Mouse (Mus musculus): ENCODE measurements at regions not wholly inside any gene's neighbourhood (a gene's known extent, or its start where the extent isn't known, plus 50 kb on each side); places are given as distances from the start of the nearest gene placed in this dataset.

- Histone ChIP-seq H3K27ac (ENCODE audit: control insufficient read depth, insufficient read depth, low read depth, low read length, poor library complexity) (no peak overlapping the region), H3K4me3 (replicated peaks; ENCODE audit: control insufficient read depth, low read depth, low read length) (no peak overlapping the region), H3K4me1 (ENCODE audit: control insufficient read depth, insufficient read depth, low read length) (no peaks in the 10 kb centered on the region)
- WGBS = 79% methylated on average over 6 of the region's 6 CpGs
- TF ChIP-seq POLR2A (IDR thresholded peaks at IDR 0.05; ENCODE audit: borderline replicate concordance, control insufficient read depth, low read depth, low read length) (no peak), CTCF (IDR thresholded peaks at IDR 0.05; ENCODE audit: control insufficient read depth, insufficient read depth, low read length) (no peak)
These were observed 381.9 kb upstream of the Rack1 start for GRCm38 (mm10) chr11:48418066-48418756.

GRCm38 (mm10) chr11:48417615-48418014, 382.5 kb upstream of the Rack1 start:
- Histone ChIP-seq H3K27ac (ENCODE audit: control insufficient read depth, insufficient read depth, low read depth, low read length, poor library complexity) (no peak overlapping the region), H3K4me3 (replicated peaks; ENCODE audit: control insufficient read depth, low read depth, low read length) (no peak overlapping the region), H3K4me1 (ENCODE audit: control insufficient read depth, insufficient read depth, low read length) (no peaks in the 10 kb centered on the region)
- WGBS = 75% methylated on average over 2 of the region's 2 CpGs
- TF ChIP-seq CTCF (IDR thresholded peaks at IDR 0.05; ENCODE audit: control insufficient read depth, insufficient read depth, low read length) = no peak
- no peak for TF ChIP-seq POLR2A (IDR thresholded peaks at IDR 0.05; ENCODE audit: borderline replicate concordance, control insufficient read depth, low read depth, low read length)

GRCm38 (mm10) chr11:48398032-48398431, 402.1 kb upstream of the Rack1 start:
- 79% methylated on average over 2 of the region's 2 CpGs for WGBS
- Histone ChIP-seq H3K4me3 (replicated peaks; ENCODE audit: control insufficient read depth, low read depth, low read length) (no peak overlapping the region), H3K4me1 (ENCODE audit: control insufficient read depth, insufficient read depth, low read length) (no peaks in the 10 kb centered on the region), H3K27ac (ENCODE audit: control insufficient read depth, insufficient read depth, low read depth, low read length, poor library complexity) (no peak overlapping the region)
- TF ChIP-seq POLR2A (IDR thresholded peaks at IDR 0.05; ENCODE audit: borderline replicate concordance, control insufficient read depth, low read depth, low read length) (no peak), CTCF (IDR thresholded peaks at IDR 0.05; ENCODE audit: control insufficient read depth, insufficient read depth, low read length) (no peak)

GRCm38 (mm10) chr11:48381489-48381888, 392.7 kb upstream of the Sgcd start:
- Histone ChIP-seq H3K27ac (ENCODE audit: control insufficient read depth, insufficient read depth, low read depth, low read length, poor library complexity) (no peak overlapping the region), H3K4me1 (ENCODE audit: control insufficient read depth, insufficient read depth, low read length) (no peaks in the 10 kb centered on the region), H3K4me3 (replicated peaks; ENCODE audit: control insufficient read depth, low read depth, low read length) (no peak overlapping the region)
- 68% methylated on average over 4 of the region's 4 CpGs for WGBS
- TF ChIP-seq CTCF (IDR thresholded peaks at IDR 0.05; ENCODE audit: control insufficient read depth, insufficient read depth, low read length) (no peak), POLR2A (IDR thresholded peaks at IDR 0.05; ENCODE audit: borderline replicate concordance, control insufficient read depth, low read depth, low read length) (no peak)

- TF ChIP-seq CTCF (IDR thresholded peaks at IDR 0.05; ENCODE audit: control insufficient read depth, insufficient read depth, low read length) = no peak
- no peak for TF ChIP-seq POLR2A (IDR thresholded peaks at IDR 0.05; ENCODE audit: borderline replicate concordance, control insufficient read depth, low read depth, low read length)
These were observed 389.3 kb upstream of the Sgcd start for GRCm38 (mm10) chr11:48378044-48378443.

GRCm38 (mm10) chr11:48377269-48377668, 388.5 kb upstream of the Sgcd start:
- H3K4me3 ChIP-seq (replicated peaks; ENCODE audit: control insufficient read depth, low read depth, low read length) = no peak overlapping the region
- H3K4me1 ChIP-seq (ENCODE audit: control insufficient read depth, insufficient read depth, low read length) = no peaks in the 10 kb centered on the region
- no peak overlapping the region for H3K27ac ChIP-seq (ENCODE audit: control insufficient read depth, insufficient read depth, low read depth, low read length, poor library complexity)
- TF ChIP-seq POLR2A (IDR thresholded peaks at IDR 0.05; ENCODE audit: borderline replicate concordance, control insufficient read depth, low read depth, low read length) = no peak
- no peak for TF ChIP-seq CTCF (IDR thresholded peaks at IDR 0.05; ENCODE audit: control insufficient read depth, insufficient read depth, low read length)

More at GRCm38 (mm10) chr11:48378044-48378443, 389.3 kb upstream of the Sgcd start:
- WGBS = 80% methylated on average over 4 of the region's 4 CpGs
- H3K4me1 ChIP-seq (ENCODE audit: control insufficient read depth, insufficient read depth, low read length) = no peaks in the 10 kb centered on the region
- H3K27ac ChIP-seq (ENCODE audit: control insufficient read depth, insufficient read depth, low read depth, low read length, poor library complexity) = no peak overlapping the region
- H3K4me3 ChIP-seq (replicated peaks; ENCODE audit: control insufficient read depth, low read depth, low read length) = no peak overlapping the region

- no peak overlapping the region for H3K27ac ChIP-seq (ENCODE audit: control insufficient read depth, insufficient read depth, low read depth, low read length, poor library complexity)
- no peaks in the 10 kb centered on the region for H3K4me1 ChIP-seq (ENCODE audit: control insufficient read depth, insufficient read depth, low read length)
- TF ChIP-seq CTCF (IDR thresholded peaks at IDR 0.05; ENCODE audit: control insufficient read depth, insufficient read depth, low read length) (no peak), POLR2A (IDR thresholded peaks at IDR 0.05; ENCODE audit: borderline replicate concordance, control insufficient read depth, low read depth, low read length) (no peak)
- WGBS = 69% methylated on average over 4 of the region's 4 CpGs
- H3K4me3 ChIP-seq (replicated peaks; ENCODE audit: control insufficient read depth, low read depth, low read length) = no peak overlapping the region
These were observed 362.7 kb upstream of the Sgcd start for GRCm38 (mm10) chr11:48351349-48352023.

- H3K27ac ChIP-seq (ENCODE audit: control insufficient read depth, insufficient read depth, low read depth, low read length, poor library complexity) = no peak overlapping the region
- TF ChIP-seq POLR2A (IDR thresholded peaks at IDR 0.05; ENCODE audit: borderline replicate concordance, control insufficient read depth, low read depth, low read length) (no peak), CTCF (IDR thresholded peaks at IDR 0.05; ENCODE audit: control insufficient read depth, insufficient read depth, low read length) (no peak)
- 50% methylated on average over 1 of the region's 1 CpGs for WGBS
- no peak overlapping the region for H3K4me3 ChIP-seq (replicated peaks; ENCODE audit: control insufficient read depth, low read depth, low read length)
- no peaks in the 10 kb centered on the region for H3K4me1 ChIP-seq (ENCODE audit: control insufficient read depth, insufficient read depth, low read length)
These were observed 325.7 kb upstream of the Sgcd start for GRCm38 (mm10) chr11:48314500-48314899.
